Mouse (Mus musculus): Measurements from ENCODE around the gene Card9. TPM values are rescaled to one million over a fixed set of nuclear protein-coding genes. Genes with fewer than 3 reads are reported as not detected.

The Card9 gene
- polyA plus RNA-seq, 1 experiment from 2014 or later, result 1.0 TPM

DNA sequence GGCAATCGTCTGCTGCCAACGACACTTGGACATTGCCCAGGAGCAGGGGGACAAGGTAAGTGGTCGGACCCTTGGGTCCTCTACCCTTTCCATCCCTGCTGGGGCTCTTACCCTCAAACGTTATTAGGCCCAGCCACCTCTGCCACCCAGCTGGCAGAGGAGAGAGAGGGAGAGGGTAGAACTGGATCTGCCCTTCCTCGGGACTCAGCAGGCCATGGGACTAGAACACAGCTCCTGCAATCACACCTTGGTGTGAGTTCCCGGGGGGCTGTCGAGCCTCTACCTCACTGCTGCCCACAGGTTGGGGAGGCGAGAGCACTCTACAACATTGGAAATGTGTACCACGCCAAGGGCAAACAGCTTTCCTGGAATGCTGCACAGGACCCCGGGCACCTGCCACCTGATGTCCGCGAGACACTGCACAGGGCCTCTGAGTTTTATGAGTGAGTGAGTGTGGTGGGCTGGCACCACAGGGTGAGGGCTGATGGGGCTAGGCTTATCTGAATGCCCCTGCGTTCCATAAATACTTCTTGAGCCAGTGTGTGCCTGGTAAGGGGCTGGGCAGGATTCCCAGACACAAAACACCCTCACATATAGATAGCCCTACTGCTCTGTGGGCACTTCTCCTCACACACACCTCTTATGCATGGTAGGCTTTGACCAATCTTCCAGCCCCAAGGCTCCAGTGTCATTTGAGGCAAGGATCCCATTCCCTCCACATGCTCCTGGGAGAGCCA lies 37.0 kb downstream of the Card9 start:
- Histone ChIP-seq H3K4me2 (ENCODE audit: low read length) (no peak overlapping the region), H3K9me3 (replicated peaks; ENCODE audit: control insufficient read depth, low read length, poor library complexity, severe bottlenecking) (no peaks in the 10 kb centered on the region), H3K27me3 (ENCODE audit: control insufficient read depth, insufficient read depth, low read depth, low read length) (no peaks in the 10 kb centered on the region), H3K9ac (ENCODE audit: low read depth, low read length) (no peak overlapping the region), H3K36me3 (ENCODE audit: control insufficient read depth, insufficient read depth, low read length) (peaks cover 33% of the 10 kb centered on the region), H3K27ac (ENCODE audit: low read length) (no peak overlapping the region), H3K4me1 (ENCODE audit: control insufficient read depth, insufficient read depth, low read length) (peaks cover 27% of the 10 kb centered on the region), H3K4me3 (ENCODE audit: low read depth, low read length) (no peak overlapping the region)
- no peak for ATAC-seq
- 91% methylated on average over 13 of the region's 13 CpGs for WGBS

DNA sequence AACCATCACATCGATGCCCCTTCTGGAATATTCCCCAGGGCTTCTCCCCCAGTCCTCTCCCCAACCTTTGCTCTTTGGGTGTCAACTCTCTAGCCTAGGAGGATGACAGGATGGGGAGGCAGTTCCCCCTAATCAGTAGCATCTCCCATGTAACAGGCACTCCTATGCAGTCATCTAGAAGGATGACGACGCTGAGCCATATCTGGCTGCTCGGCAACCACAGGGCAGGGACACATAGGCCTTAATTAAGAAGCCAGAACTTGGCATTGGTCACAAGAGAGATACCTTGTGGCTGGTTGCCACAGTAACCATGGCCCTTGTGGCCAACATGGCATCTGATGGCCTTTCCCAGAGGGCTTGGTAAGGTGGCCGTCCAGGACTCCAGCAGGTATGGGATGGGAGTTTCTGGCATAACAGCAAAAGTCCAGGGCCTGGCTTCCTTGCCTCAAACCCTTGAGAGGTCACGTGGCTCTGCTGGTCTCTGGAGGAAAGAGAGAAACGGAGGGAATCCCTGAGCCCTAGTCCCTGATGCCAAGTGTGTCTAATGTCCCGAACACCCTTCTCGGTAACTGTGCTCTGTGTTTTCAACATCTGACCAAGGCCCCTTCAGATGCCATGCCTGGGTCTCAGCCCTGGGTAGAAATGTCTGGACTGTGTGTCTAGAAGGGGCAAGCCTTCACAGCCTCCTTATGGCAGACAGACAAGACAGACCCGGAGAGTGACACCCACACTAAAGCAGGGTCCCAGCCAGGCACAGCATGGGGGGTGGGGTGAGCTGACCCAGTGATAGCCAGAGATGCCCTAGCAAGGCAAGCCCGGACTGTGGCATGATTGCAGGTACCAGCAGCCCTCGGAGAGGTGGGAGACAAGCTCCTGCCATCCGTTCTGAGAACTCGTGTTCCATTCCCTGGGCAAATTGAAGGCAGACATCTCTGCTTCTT lies 40.2 kb downstream of the Card9 start:
- H3K9me3 ChIP-seq (replicated peaks; ENCODE audit: control insufficient read depth, low read length, poor library complexity, severe bottlenecking), result no peaks in the 10 kb centered on the region
- 86% methylated on average over 14 of the region's 14 CpGs for WGBS
- H3K4me1 ChIP-seq (ENCODE audit: control insufficient read depth, insufficient read depth, low read length), result peaks cover 49% of the 10 kb centered on the region
- H3K4me3 ChIP-seq (ENCODE audit: low read depth, low read length), result no peak overlapping the region
- no peak overlapping the region for H3K9ac ChIP-seq (ENCODE audit: low read depth, low read length)
- no peak overlapping the region for H3K27ac ChIP-seq (ENCODE audit: low read length)
- ATAC-seq, result no peak
- H3K27me3 ChIP-seq (ENCODE audit: control insufficient read depth, insufficient read depth, low read depth, low read length), result no peaks in the 10 kb centered on the region
- no peak overlapping the region for H3K4me2 ChIP-seq (ENCODE audit: low read length)
- H3K36me3 ChIP-seq (ENCODE audit: control insufficient read depth, insufficient read depth, low read length), result peaks cover 16% of the 10 kb centered on the region

- Histone ChIP-seq H3K9ac (ENCODE audit: low read depth, low read length) (peak overlapping the region; percentile 28; the same call in 1 of the 2 replicates), H3K36me3 (ENCODE audit: control insufficient read depth, insufficient read depth, low read length) (peaks cover 10% of the 10 kb centered on the region; the same call in 1 of the 2 replicates), H3K4me3 (ENCODE audit: low read depth, low read length) (no peak overlapping the region), H3K27ac (ENCODE audit: low read length) (no peak overlapping the region), H3K4me2 (ENCODE audit: low read length) (no peak overlapping the region), H3K4me1 (ENCODE audit: control insufficient read depth, insufficient read depth, low read length) (peaks cover 52% of the 10 kb centered on the region), H3K9me3 (replicated peaks; ENCODE audit: control insufficient read depth, low read length, poor library complexity, severe bottlenecking) (no peaks in the 10 kb centered on the region), H3K27me3 (ENCODE audit: control insufficient read depth, insufficient read depth, low read depth, low read length) (no peaks in the 10 kb centered on the region)
- WGBS, result 73% methylated on average over 13 of the region's 13 CpGs
- ATAC-seq, result no peak
Measured at GRCm38 (mm10) chr2:26319519-26320244, 41.0 kb downstream of the Card9 start.

GRCm38 (mm10) chr2:26319109-26319508 lies 41.6 kb downstream of the Card9 start:
- Histone ChIP-seq H3K9ac (ENCODE audit: low read depth, low read length) (peak overlapping the region; percentile 28; the same call in 1 of the 2 replicates), H3K27ac (ENCODE audit: low read length) (no peak overlapping the region), H3K4me3 (ENCODE audit: low read depth, low read length) (no peak overlapping the region), H3K27me3 (ENCODE audit: control insufficient read depth, insufficient read depth, low read depth, low read length) (no peaks in the 10 kb centered on the region), H3K4me1 (ENCODE audit: control insufficient read depth, insufficient read depth, low read length) (peaks cover 54% of the 10 kb centered on the region), H3K4me2 (ENCODE audit: low read length) (no peak overlapping the region), H3K9me3 (replicated peaks; ENCODE audit: control insufficient read depth, low read length, poor library complexity, severe bottlenecking) (no peaks in the 10 kb centered on the region), H3K36me3 (ENCODE audit: control insufficient read depth, insufficient read depth, low read length) (peaks cover 5% of the 10 kb centered on the region; the same call in 1 of the 2 replicates)
- WGBS, result 87% methylated on average over 9 of the region's 9 CpGs
- ATAC-seq, result no peak

GRCm38 (mm10) chr2:26317991-26318672 lies 42.6 kb downstream of the Card9 start:
- WGBS, result 86% methylated on average over 3 of the region's 3 CpGs
- Histone ChIP-seq H3K27ac (ENCODE audit: low read length) (no peak overlapping the region), H3K9ac (ENCODE audit: low read depth, low read length) (peak overlapping the region; percentile 99), H3K36me3 (ENCODE audit: control insufficient read depth, insufficient read depth, low read length) (no peaks in the 10 kb centered on the region; the same call in 1 of the 2 replicates), H3K4me1 (ENCODE audit: control insufficient read depth, insufficient read depth, low read length) (peaks cover 54% of the 10 kb centered on the region), H3K27me3 (ENCODE audit: control insufficient read depth, insufficient read depth, low read depth, low read length) (no peaks in the 10 kb centered on the region), H3K4me2 (ENCODE audit: low read length) (peak overlapping the region; percentile 73), H3K4me3 (ENCODE audit: low read depth, low read length) (no peak overlapping the region), H3K9me3 (replicated peaks; ENCODE audit: control insufficient read depth, low read length, poor library complexity, severe bottlenecking) (no peaks in the 10 kb centered on the region)
- no peak for ATAC-seq

GRCm38 (mm10) chr2:26317371-26317770 lies 43.3 kb downstream of the Card9 start:
- peak overlapping the region; percentile 73 for H3K4me2 ChIP-seq (ENCODE audit: low read length)
- H3K9ac ChIP-seq (ENCODE audit: low read depth, low read length), result peak overlapping the region; percentile 99
- H3K9me3 ChIP-seq (replicated peaks; ENCODE audit: control insufficient read depth, low read length, poor library complexity, severe bottlenecking), result no peaks in the 10 kb centered on the region
- peaks cover 54% of the 10 kb centered on the region for H3K4me1 ChIP-seq (ENCODE audit: control insufficient read depth, insufficient read depth, low read length)
- H3K27ac ChIP-seq (ENCODE audit: low read length), result no peak overlapping the region
- H3K36me3 ChIP-seq (ENCODE audit: control insufficient read depth, insufficient read depth, low read length), result no peaks in the 10 kb centered on the region; the same call in 1 of the 2 replicates
- peak overlapping the region; percentile 78 for H3K4me3 ChIP-seq (ENCODE audit: low read depth, low read length)
- ATAC-seq, result no peak
- whole genome bisulfite sequencing, result 73% methylated on average over 3 of the region's 3 CpGs
- no peaks in the 10 kb centered on the region for H3K27me3 ChIP-seq (ENCODE audit: control insufficient read depth, insufficient read depth, low read depth, low read length)

DNA sequence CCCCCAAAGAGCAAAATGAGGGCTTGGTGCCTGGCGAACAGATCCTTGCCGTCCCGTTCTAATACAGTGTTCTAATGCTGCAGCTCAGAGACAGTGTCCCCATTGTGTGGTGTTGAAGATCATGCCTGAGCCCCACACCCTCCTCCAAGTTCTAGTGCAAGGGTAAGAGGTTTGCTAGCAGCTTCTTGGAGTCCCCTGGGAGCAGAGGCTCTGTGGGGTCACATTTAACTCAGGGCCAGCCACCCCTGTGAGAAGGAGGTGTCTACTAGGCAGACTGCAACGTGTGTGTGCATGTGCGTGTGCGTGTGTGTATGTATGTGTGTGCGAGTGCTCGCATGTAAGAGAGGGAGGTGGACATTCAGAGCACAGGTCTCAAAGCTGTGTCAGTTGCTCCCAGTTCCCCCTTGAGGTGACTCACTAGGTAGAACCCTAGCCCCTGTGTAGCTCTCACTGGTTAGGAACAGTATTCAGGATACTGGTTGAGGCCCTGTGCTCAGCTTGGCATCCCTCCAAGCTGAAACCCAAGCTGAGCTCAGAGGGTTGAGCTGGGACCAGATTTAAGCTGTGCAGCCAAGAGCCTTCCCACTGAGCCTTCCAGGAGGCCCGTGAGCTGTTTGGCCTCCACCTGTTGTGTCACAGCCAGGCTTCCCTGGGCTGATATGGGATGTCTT lies 44.0 kb downstream of the Card9 start:
- peak overlapping the region; percentile 78 for H3K4me3 ChIP-seq (ENCODE audit: low read depth, low read length)
- H3K27me3 ChIP-seq (ENCODE audit: control insufficient read depth, insufficient read depth, low read depth, low read length), result no peaks in the 10 kb centered on the region
- ATAC-seq, result 0 out of 2 replicates have a peak, but pooled peaks have one; percentile 1
- peak overlapping the region; percentile 99 for H3K9ac ChIP-seq (ENCODE audit: low read depth, low read length)
- peak overlapping the region; percentile 73 for H3K4me2 ChIP-seq (ENCODE audit: low read length)
- peaks cover 52% of the 10 kb centered on the region for H3K4me1 ChIP-seq (ENCODE audit: control insufficient read depth, insufficient read depth, low read length)
- no peaks in the 10 kb centered on the region; the same call in 1 of the 2 replicates for H3K36me3 ChIP-seq (ENCODE audit: control insufficient read depth, insufficient read depth, low read length)
- peak overlapping the region; percentile 98 for H3K27ac ChIP-seq (ENCODE audit: low read length)
- 45% methylated on average over 9 of the region's 9 CpGs for WGBS
- H3K9me3 ChIP-seq (replicated peaks; ENCODE audit: control insufficient read depth, low read length, poor library complexity, severe bottlenecking), result no peaks in the 10 kb centered on the region

DNA sequence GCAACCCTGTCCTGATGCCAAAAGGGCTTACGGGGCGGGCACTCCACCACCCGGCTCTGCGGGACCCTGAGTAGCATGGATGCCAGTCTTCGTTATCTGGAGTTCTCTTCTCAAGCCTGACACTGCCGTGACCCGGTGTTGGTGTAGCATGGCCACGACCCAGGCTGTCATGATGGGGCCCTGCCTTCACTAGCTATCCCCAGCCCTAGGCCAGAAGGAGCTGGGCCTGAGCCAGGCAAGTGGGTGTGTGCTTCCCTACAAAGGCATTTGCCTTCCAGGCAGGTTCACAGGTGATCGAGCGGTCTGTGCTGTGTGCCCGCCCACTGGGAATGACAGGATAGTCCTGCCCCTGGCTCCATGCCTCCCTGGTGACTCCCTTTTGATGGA lies 44.8 kb downstream of the Card9 start:
- Histone ChIP-seq H3K36me3 (ENCODE audit: control insufficient read depth, insufficient read depth, low read length) (no peaks in the 10 kb centered on the region; the same call in 1 of the 2 replicates), H3K9ac (ENCODE audit: low read depth, low read length) (peak overlapping the region; percentile 99), H3K4me3 (ENCODE audit: low read depth, low read length) (peak overlapping the region; percentile 78), H3K4me2 (ENCODE audit: low read length) (peak overlapping the region; percentile 73), H3K9me3 (replicated peaks; ENCODE audit: control insufficient read depth, low read length, poor library complexity, severe bottlenecking) (no peaks in the 10 kb centered on the region), H3K27ac (ENCODE audit: low read length) (peak overlapping the region; percentile 98), H3K4me1 (ENCODE audit: control insufficient read depth, insufficient read depth, low read length) (peaks cover 48% of the 10 kb centered on the region), H3K27me3 (ENCODE audit: control insufficient read depth, insufficient read depth, low read depth, low read length) (no peaks in the 10 kb centered on the region)
- ATAC-seq, result peak; percentile 63
- WGBS, result 0% methylated on average over 11 of the region's 11 CpGs

Measured in midbrain, embryonic 16.5 days (tissue).